Mouse (Mus musculus) liver, adult (tissue): Measurements from ENCODE around the gene Tnk1.

ENCODE experiments used
- GATA4 ChIP-seq: IDR thresholded peaks from 2 replicates; pipeline ENCODE4 v1.6.1; 2014; ENCODE audit warnings: mild to moderate bottlenecking, low read length; ENCODE audit not compliant: insufficient replicate concordance

The Tnk1 gene

DNA sequence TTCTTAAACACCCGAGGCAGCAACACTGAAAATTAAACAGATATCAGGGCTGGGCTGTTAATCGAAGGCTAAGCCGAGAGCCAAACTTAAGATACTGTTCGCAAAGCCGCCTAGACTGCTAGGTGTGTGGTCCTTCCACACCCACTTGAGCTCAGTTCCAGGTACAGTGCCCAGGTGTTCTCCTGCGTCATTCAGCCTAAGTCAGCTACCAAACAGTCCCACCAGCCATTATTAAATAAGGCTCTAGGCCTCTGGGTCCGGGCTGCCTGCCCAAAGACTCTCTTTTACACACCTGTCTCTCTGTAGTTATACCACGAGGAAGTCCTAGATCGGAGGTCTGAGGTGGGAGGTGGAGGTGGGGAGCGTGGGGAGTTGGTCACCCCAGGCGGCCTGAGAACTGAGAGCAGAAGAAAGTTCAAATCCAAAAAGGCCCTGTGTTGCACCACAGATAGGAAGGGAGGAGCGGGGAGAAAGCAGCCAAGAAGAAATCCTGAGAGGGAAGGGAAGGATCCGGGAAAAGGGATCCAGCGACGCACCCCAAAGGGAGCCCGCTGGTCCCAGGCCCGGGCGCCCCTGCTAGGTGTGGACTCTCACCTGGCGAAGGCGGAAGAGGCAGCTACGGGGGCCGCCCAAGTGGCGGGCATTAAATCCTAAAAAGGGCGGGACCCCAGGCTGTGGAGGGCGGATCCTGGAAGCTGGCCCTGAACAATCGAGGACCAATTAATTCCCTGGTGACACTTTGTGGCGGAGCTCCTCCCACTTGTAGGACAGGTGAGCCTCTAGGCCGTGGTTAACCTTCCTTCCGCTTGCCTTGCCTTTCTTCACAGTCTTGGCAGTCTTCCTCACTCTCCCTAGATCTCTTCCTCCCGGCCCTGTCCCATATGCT, at the start of gene Tnk1:
TSS of gene Tnk1 (minus strand) at position 618 of the 886 bp plus-strand sequence.
- TF ChIP-seq GATA4 = no peak

DNA sequence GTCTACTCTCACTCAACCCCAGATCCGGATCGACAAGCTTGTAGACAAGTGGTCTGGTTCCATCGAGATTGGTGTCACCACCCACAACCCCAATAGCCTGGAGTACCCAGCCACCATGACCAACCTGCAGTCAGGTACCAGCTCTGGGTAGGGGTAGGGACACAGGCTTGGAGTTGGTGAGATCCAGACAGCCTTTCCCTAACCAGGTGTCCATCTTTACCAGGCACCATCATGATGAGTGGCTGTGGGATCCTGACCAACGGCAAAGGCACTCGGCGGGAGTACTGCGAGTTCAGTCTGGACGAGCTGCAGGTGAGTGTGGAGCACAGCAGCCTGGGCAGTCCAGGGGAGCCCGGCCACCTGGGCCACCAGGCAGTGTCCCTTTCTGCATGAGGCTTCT, 45.8 kb upstream of the Tnk1 start:
- no peak for TF ChIP-seq GATA4

DNA sequence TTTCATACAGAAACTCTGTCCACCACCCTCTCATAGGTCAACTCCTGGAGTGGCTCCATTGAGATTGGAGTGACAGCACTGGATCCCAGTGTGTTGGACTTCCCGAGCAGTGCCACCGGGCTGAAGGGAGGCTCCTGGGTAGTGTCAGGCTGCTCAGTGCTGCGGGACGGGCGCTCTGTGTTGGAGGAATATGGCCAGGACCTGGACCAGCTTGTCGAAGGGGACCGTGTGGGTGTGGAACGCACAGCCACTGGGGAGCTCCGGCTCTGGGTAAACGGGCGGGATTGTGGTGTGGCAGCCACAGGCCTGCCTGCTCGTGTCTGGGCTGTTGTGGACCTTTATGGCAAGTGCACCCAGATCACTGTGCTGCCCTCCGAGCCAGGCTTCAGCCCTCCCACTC, 44.4 kb upstream of the Tnk1 start:
- no peak for TF ChIP-seq GATA4

DNA sequence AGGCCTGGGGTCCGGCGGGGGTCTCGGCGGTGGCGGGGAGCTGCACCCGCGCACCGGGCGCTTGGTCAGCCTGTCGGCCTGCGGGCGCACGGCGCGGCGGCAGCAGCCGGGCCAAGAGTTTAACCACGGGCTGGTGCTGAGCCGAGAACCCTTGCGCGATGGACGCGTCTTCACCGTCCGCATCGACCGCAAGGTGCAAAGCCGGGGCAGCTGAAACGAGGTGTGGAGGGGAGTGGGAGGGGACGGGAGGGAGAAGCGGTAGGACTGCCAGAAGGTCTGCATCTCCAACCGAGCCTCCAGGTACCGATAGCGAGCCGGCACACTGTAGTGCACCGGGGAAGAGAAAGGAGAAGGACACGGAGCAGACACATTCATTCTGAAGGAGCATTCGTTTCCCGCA, 43.5 kb upstream of the Tnk1 start:
- TF ChIP-seq GATA4 = no peak

DNA sequence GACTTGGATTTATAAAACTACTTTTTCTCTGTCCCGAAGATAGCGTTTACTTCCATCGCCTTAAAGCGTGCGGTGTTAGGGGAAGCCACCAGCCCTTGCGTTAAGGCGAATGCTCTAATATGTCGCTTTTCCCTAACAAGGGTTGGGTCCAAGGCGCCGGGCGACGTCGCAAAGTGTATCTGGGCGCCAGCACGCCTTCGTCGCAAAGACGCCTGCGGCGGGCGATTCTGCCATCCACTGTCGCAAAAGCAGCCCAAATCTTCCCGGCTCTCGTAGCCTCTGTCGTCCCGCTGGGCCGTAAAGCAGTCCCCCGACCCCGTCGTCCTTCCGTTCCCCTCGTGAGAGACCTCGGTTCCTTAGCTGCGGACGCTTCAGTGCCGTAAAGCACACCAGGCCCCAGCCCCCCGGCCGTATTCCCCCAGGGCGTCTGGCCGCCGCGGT, 42.9 kb upstream of the Tnk1 start:
- TF ChIP-seq GATA4 = peak; percentile 75; the same call in 1 of the 2 replicates

DNA sequence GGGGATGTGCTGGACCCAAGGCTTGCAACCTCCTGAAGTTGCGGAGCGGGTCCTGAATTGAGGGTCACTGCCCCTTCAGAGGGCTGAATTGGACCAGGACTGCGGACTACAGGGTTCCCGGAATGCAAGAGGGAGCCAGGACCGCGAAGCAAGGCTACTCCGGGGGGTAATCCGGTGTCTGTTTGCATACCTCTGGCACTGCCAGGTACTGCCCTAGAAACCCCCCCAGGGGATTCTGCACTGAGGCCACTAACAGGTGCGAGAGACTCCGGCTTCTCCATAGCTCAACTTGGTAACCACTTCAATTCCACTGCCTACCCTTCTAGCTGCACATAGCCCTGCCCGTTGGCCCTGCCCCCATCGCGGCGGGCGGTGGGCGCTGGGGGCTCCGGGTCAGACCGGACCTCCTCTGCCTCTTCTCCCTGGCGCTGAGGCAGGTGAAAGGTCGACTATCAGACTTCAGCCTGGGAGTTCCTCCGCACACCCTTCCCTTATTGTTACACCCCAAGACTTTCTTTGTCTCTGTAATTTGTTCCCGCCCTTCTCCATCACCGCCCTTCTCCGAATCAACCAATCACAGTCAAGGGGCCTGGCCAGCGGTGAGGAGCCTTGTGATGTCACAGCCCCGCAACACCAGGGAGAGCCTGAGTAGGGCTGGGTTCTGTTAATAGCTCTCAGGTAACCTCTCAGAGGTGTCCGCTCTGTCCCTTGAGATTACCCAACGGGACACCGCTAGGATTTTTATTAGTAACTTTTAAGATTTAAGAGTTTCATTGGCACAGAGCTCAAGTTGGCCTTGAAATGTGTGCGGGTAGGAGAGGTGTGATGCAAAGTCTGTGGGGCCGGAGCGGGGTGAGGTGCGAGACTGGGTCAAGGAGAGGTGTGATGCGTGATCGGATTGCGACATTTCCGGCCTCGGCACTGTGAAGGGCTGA, 42.2 kb upstream of the Tnk1 start, which contains the start of the genes 2810408A11Rik and Neurl4:
TSS of gene 2810408A11Rik (minus strand) at position 517 of the 935 bp plus-strand sequence.
TSS of gene Neurl4 (plus strand) at position 602 of the 935 bp plus-strand sequence.
- TF ChIP-seq GATA4 = no peak

DNA sequence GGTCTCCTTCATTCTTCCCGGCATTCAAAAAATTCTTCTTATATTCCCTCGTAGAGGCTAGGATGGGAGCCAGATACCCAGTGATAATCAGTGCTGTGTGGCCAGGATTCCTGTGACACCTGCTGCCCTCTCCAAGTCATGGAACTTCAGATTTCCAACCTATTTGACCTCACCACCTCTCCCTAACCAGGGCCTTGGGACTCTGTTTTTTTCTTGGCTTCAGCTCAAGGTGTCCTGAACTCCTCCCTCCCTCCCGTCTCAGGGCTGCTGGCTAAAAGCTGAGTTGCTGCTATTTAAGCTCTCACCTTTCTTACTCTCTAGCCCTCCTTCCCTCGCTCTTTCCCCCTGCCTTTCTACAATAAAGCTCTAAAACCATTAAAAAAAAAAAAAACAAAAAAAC, 41.3 kb upstream of the Tnk1 start:
- no peak for TF ChIP-seq GATA4

DNA sequence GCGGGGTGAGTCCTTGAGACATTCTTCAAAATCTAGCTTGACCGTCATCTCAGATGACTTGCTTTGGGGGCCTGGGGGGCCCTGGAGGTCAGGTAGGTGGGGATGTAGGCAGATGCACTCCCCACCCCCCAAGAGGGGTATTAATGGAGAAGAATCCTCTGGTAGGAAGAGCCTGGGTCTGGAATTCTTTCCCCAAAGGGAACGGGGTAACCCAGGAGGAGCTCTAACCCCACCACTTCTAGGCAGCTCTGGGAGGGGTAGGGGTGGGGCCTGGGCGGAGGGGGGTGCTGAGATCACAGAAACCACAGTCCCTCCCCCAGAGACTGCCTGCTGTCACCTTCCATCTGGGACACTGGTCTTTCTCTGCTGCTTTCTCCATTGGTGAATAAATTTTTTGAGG, 36.8 kb upstream of the Tnk1 start, which contains the start of gene Acap1:
TSS of gene Acap1 (minus strand) at position 249 of the 400 bp plus-strand sequence.
- TF ChIP-seq GATA4 = no peak

DNA sequence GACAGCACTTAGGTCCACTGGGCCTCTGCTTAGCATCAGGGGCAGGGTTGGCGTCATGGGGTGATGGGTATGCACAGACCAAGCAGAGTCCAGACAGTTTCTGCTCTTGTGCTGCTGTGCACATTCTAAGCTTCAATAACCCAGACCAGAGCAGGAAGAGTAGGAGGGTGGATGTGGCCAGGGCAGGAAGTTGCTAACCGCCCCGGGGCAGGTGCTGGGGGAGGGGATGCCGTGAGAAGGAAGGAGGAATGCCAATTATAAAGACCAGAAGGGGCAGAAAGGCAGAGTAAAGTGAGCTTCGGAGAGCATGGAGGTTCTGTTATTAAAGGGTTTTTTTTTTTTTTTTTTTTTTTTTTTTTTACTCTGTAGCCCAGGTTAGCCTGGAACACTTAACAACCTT, 36.1 kb upstream of the Tnk1 start:
- no peak for TF ChIP-seq GATA4

DNA sequence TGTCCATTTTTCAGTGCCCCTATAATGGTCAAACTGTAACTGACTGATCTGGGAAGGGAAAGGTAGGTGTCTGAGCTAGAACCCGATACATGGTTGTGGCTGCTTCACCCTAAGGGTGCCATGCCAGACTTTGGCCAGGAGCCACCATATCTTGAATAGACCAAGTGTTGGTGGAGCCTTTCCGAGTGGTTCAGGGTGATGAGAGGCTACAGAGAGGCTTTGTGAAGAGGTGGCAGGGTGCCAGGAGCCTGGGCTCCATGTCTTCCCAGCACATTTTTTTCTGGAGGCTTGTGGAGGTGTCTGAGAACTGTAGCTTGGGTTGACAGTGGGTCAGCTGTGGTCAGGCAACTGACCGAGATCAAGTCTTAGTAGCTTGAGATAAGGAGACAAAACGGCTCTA, 33.0 kb upstream of the Tnk1 start:
- TF ChIP-seq GATA4 = no peak

DNA sequence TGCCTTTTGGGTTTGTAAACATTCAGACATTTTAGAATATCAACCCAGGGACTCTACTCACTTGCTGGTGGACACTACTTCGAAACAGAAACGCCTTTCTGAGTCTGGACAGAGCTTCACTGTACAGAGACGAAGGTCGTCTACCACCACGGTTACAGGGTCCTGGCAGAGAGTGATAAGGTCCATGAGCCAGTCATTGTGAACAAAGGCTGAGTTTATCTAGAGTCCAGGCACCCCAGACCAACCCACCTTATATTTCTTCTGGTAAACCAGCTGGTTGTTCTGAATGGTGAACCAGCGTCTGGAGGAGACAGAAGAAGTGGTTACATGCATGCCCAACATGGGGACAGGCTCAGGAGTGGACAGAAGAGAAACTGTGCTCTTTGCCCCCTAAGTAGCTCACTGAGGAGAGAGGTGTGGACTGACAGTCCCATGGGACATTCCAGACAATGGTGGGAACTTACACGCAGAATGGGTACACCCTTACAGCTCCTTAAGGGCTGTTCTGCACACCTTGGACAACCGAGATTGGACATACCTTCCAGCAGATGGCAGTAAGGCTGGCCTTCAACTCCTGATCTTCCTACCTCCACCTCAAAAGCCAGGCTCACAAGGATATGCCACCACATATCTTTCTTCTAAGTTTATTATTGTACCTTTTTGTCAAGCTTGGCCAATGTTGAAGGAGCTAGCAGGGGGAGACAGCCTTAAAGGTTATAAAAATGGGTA, 28.5 kb upstream of the Tnk1 start:
- TF ChIP-seq GATA4 = no peak

DNA sequence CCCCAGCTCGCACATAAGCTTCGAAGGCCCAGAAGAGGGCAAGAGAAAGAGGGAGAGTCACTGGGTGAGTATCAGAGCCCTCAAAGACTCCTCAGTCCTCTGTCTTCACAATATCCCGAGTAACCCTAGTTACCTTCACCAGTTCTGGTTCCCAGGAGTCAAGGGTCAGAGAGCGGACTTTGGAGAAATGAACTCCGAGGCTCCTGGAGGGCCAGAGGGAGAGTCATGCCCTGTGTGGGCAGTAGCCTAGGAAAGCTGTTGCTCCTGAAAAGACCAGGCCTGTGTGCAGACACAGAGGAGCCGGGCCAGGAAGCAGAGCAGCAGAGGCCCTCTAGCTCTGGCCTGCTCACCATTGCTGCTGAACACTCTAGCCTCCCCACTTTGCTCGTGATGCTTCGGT, 26.1 kb upstream of the Tnk1 start:
- TF ChIP-seq GATA4 = no peak

DNA sequence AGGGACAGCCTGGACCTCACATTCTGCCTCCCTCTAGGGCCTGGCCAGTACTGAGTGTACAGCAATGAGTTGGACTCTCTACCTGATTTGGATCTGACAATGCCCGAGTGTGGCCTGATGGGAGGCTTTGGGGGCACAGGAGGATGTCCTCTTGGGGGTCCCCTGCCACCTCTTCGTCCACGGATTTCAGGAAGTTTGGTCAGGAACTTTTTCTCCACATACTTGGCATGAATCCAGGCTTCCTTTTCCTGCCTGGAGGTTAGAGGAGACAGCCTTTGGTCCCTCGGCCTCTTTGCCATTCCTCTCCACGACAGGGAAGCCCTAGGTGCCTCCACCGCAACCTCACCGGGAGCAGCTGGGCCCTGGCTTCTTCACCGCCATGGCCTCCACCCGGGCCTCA, 25.7 kb upstream of the Tnk1 start:
- no peak for TF ChIP-seq GATA4

DNA sequence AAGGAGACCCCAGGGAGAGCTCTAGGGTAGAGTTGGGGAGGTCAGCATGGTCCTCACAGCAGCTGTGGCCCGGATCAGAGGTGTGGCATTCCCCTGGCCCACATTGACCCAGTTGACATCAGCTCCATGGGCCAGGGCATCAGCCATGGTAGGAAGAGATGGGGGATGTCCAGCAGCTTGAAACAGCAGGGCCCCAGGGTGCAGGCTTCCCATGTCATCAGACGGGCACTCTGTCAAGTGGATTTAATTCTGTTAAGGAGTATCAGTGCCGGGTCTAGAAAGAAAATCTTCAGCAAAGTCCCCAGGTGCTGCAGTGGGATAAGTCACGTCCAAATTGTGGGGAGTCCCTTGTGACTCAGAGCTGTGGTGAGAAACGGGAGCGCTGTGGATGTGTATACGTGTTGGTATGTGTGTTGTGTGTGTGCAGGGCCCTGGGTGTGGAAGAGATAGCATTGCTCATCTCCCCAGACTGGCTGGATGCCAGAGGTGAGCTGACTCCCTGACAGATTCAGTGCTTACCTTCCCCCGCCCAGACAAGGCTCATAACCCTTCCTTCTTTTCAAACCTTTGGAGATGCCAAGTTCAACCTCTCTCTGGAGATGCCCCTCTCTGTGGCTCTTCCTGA, 25.1 kb upstream of the Tnk1 start:
- TF ChIP-seq GATA4 = no peak
